Mouse (Mus musculus) liver, embryonic 11.5 days (tissue): Measurements from ENCODE around the gene Tmco1. TPM values are rescaled to one million over a fixed set of nuclear protein-coding genes. Genes with fewer than 3 reads are reported as not detected.

Experiments
- ATAC-seq: fragments of 200-750 bp; cut with Nextera tagmentation; replicated peaks from 2 replicates; pipeline ENCODE4 v1.8.0; 2017; ENCODE audit warnings: moderate number of reproducible peaks, mild to moderate bottlenecking, moderate TSS enrichment, moderate library complexity; ENCODE audit not compliant: low FRiP score
- DNase-seq: peaks from one replicate; pipeline ENCODE4 v3.0.0-alpha.2; 2017; ENCODE audit warnings: low spot score
- H3K27ac ChIP-seq: fragments of 300-500 bp; sonication (generic); 2 replicates; pipeline ENCODE4 v1.5.1; 2014; ENCODE audit warnings: mild to moderate bottlenecking, low read depth, low read length, control low read depth
- H3K27me3 ChIP-seq: fragments of 300-500 bp; sonication (generic); replicated peaks from 2 replicates; pipeline ENCODE4 v1.6.1; 2014; ENCODE audit warnings: low read length, mixed read lengths; ENCODE audit not compliant: control insufficient read depth, insufficient read depth
- H3K36me3 ChIP-seq: fragments of 300-500 bp; sonication (generic); 2 replicates; pipeline ENCODE4 v1.6.1; 2014; ENCODE audit warnings: mild to moderate bottlenecking, low read length, moderate library complexity, mixed read lengths; ENCODE audit not compliant: control insufficient read depth, insufficient read depth
- H3K4me1 ChIP-seq: fragments of 300-500 bp; sonication (generic); replicated peaks from 2 replicates; pipeline ENCODE4 v1.6.1; 2014; ENCODE audit warnings: low read length, mixed read lengths; ENCODE audit not compliant: control insufficient read depth, insufficient read depth
- H3K4me2 ChIP-seq: fragments of 300-500 bp; sonication (generic); 2 replicates; pipeline ENCODE4 v1.6.1; 2014; ENCODE audit warnings: mild to moderate bottlenecking, control low read depth, moderate library complexity
- H3K4me3 ChIP-seq: fragments of 300-500 bp; sonication (generic); 2 replicates; pipeline ENCODE4 v1.5.1; 2014; ENCODE audit warnings: low read depth, low read length, control low read depth
- H3K9ac ChIP-seq: fragments of 300-500 bp; sonication (generic); 2 replicates; pipeline ENCODE4 v1.6.1; 2014; ENCODE audit warnings: low read depth, low read length, control low read depth
- H3K9me3 ChIP-seq: fragments of 300-500 bp; sonication (generic); 2 replicates; pipeline ENCODE4 v1.6.1; 2016; ENCODE audit warnings: low read length, inconsistent platforms, mixed read lengths; ENCODE audit not compliant: control insufficient read depth
- WGBS: fragments of 180-500 bp; shearing (Covaris S2); extraction: QIAGEN DNeasy Blood & Tissue Kit; methylation state at CpG from one replicate; pipeline ENCODE4 v1.1.7; 2014; 5-methylcytosine and 5-hydroxymethylcytosine counted together
- polyA plus RNA-seq: library from polyadenylated mRNA; unstranded; fragments of >200 nt; fragmentation: Nextera tagmentation; extraction: Ambion mirVana; gene quantifications from 2 replicates; pipeline ENCODE4 v1.2.1, GENCODE M21; 2014

Tmco1 gene
- polyA plus RNA-seq, 1 experiment from 2014 or later = 104 TPM

- Histone ChIP-seq H3K4me1 (peaks cover 29% of the 10 kb centered on the region), H3K27me3 (no peaks in the 10 kb centered on the region), H3K4me2 (no peak overlapping the region), H3K9me3 (no peaks in the 10 kb centered on the region), H3K36me3 (peaks cover 28% of the 10 kb centered on the region), H3K4me3 (no peak overlapping the region), H3K27ac (no peak overlapping the region), H3K9ac (no peak overlapping the region)
- WGBS = 89% methylated on average over 7 of the region's 7 CpGs
- DNase-seq (no peak), ATAC-seq (no peak)
Measured at GRCm38 (mm10) chr1:167365808-167366207, 57.6 kb downstream of the Tmco1 start.

GRCm38 (mm10) chr1:167366621-167367020 lies 58.4 kb downstream of the Tmco1 start:
- no peak overlapping the region for H3K4me2 ChIP-seq
- DNase-seq = no peak
- ATAC-seq = no peak
- H3K27ac ChIP-seq = no peak overlapping the region
- H3K4me3 ChIP-seq = no peak overlapping the region
- no peaks in the 10 kb centered on the region for H3K27me3 ChIP-seq
- peaks cover 29% of the 10 kb centered on the region for H3K4me1 ChIP-seq
- peaks cover 25% of the 10 kb centered on the region for H3K36me3 ChIP-seq
- 86% methylated on average over 6 of the region's 6 CpGs for WGBS
- no peaks in the 10 kb centered on the region for H3K9me3 ChIP-seq
- H3K9ac ChIP-seq = no peak overlapping the region

- Histone ChIP-seq H3K27me3 (no peaks in the 10 kb centered on the region), H3K4me2 (peak overlapping the region; percentile 40), H3K9me3 (no peaks in the 10 kb centered on the region), H3K4me3 (no peak overlapping the region), H3K4me1 (peaks cover 29% of the 10 kb centered on the region), H3K9ac (no peak overlapping the region), H3K27ac (peak overlapping the region; percentile 77), H3K36me3 (peaks cover 25% of the 10 kb centered on the region)
- 63% methylated on average over 4 of the region's 4 CpGs for WGBS
- ATAC-seq (peak; percentile 81), DNase-seq (no peak)
Measured at GRCm38 (mm10) chr1:167368018-167368417, 59.8 kb downstream of the Tmco1 start.

- DNase-seq = no peak
- Histone ChIP-seq H3K4me2 (peak overlapping the region; percentile 40), H3K4me3 (no peak overlapping the region), H3K9ac (no peak overlapping the region), H3K4me1 (peaks cover 29% of the 10 kb centered on the region), H3K27me3 (no peaks in the 10 kb centered on the region), H3K9me3 (no peaks in the 10 kb centered on the region), H3K27ac (peak overlapping the region; percentile 77), H3K36me3 (peaks cover 25% of the 10 kb centered on the region)
- WGBS = 53% methylated on average over 7 of the region's 7 CpGs
- ATAC-seq = peak; percentile 85
Measured at GRCm38 (mm10) chr1:167368513-167368912, 60.3 kb downstream of the Tmco1 start.

GRCm38 (mm10) chr1:167369905-167370304 lies 61.7 kb downstream of the Tmco1 start:
- 12% methylated on average over 7 of the region's 7 CpGs for WGBS
- DNase-seq (peak; percentile 77), ATAC-seq (peak; percentile 39; the same call in 1 of the 2 replicates)
- peaks cover 23% of the 10 kb centered on the region for H3K36me3 ChIP-seq
- no peaks in the 10 kb centered on the region for H3K27me3 ChIP-seq
- H3K9ac ChIP-seq = peak overlapping the region; percentile 35
- no peaks in the 10 kb centered on the region for H3K9me3 ChIP-seq
- peaks cover 39% of the 10 kb centered on the region for H3K4me1 ChIP-seq
- peak overlapping the region; percentile 54; the same call in 1 of the 2 replicates for H3K27ac ChIP-seq
- H3K4me3 ChIP-seq = no peak overlapping the region
- H3K4me2 ChIP-seq = no peak overlapping the region

GRCm38 (mm10) chr1:167372739-167373138 lies 64.6 kb downstream of the Tmco1 start:
- no peak overlapping the region for H3K9ac ChIP-seq
- ATAC-seq (no peak), DNase-seq (no peak)
- H3K4me2 ChIP-seq = no peak overlapping the region
- H3K27me3 ChIP-seq = no peaks in the 10 kb centered on the region
- 93% methylated on average over 7 of the region's 7 CpGs for WGBS
- H3K27ac ChIP-seq = no peak overlapping the region
- peaks cover 27% of the 10 kb centered on the region for H3K4me1 ChIP-seq
- peaks cover 11% of the 10 kb centered on the region for H3K36me3 ChIP-seq
- H3K4me3 ChIP-seq = no peak overlapping the region
- no peaks in the 10 kb centered on the region for H3K9me3 ChIP-seq

- ATAC-seq = peak; percentile 76
- H3K9me3 ChIP-seq = no peaks in the 10 kb centered on the region
Measured at GRCm38 (mm10) chr1:167374003-167374784, 66.0 kb downstream of the Tmco1 start.

GRCm38 (mm10) chr1:167374942-167375341 lies 66.8 kb downstream of the Tmco1 start:
- DNase-seq (no peak), ATAC-seq (no peak)
- Histone ChIP-seq H3K27ac (peak overlapping the region; percentile 60), H3K9ac (no peak overlapping the region), H3K27me3 (no peaks in the 10 kb centered on the region), H3K9me3 (no peaks in the 10 kb centered on the region), H3K4me2 (peak overlapping the region; percentile 42), H3K4me3 (peak overlapping the region; percentile 10), H3K36me3 (peaks cover 11% of the 10 kb centered on the region), H3K4me1 (peaks cover 16% of the 10 kb centered on the region)
- WGBS = 61% methylated on average over 2 of the region's 2 CpGs

More at GRCm38 (mm10) chr1:167374003-167374784, 66.0 kb downstream of the Tmco1 start:
- Histone ChIP-seq H3K4me3 (peak overlapping the region; percentile 10), H3K9ac (no peak overlapping the region), H3K36me3 (peaks cover 11% of the 10 kb centered on the region), H3K27ac (peak overlapping the region; percentile 60), H3K4me1 (peaks cover 17% of the 10 kb centered on the region), H3K27me3 (no peaks in the 10 kb centered on the region), H3K4me2 (peak overlapping the region; percentile 42)
- peak; percentile 69 for DNase-seq
- 30% methylated on average over 15 of the region's 15 CpGs for WGBS

GRCm38 (mm10) chr1:167378019-167378418 lies 69.8 kb downstream of the Tmco1 start:
- H3K4me3 ChIP-seq = no peak overlapping the region
- DNase-seq (no peak), ATAC-seq (no peak)
- peaks cover 11% of the 10 kb centered on the region for H3K36me3 ChIP-seq
- H3K4me2 ChIP-seq = no peak overlapping the region
- no peak overlapping the region for H3K27ac ChIP-seq
- H3K27me3 ChIP-seq = no peaks in the 10 kb centered on the region
- no peaks in the 10 kb centered on the region for H3K9me3 ChIP-seq
- WGBS = 75% methylated on average over 6 of the region's 6 CpGs
- H3K9ac ChIP-seq = no peak overlapping the region
- H3K4me1 ChIP-seq = peaks cover 24% of the 10 kb centered on the region
